Mouse (Mus musculus): Measurements from ENCODE around the gene Fkbp10. TPM values are rescaled to one million over a fixed set of nuclear protein-coding genes. Genes with fewer than 3 reads are reported as not detected.

Fkbp10 gene
- polyA plus RNA-seq, 2 experiments: 5.0 to 5.3 TPM

DNA sequence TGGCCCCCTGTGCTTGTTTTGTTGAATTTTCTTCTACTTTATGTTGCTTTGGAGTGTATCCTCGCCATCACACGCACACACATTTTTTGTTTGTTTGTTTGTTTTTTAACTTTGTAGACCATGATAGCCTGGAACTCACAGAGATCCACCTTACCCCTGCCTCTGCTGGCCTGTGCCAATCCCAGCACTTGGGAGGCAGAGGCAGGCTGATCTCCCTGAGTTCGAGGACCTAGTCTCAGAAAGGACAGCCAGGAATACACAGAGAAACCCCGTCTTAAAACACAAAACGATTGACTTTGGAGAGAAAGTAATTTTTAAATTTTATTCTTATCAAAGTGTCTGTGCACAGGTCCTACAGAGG, 57.4 kb downstream of the Fkbp10 start:
- TF ChIP-seq EP300 (IDR thresholded peaks at IDR 0.05; ENCODE audit: low read depth) (no peak), CTCF (IDR thresholded peaks at IDR 0.05; ENCODE audit: low read depth) (no peak)
- H3K4me1 ChIP-seq (replicated peaks; ENCODE audit: control insufficient read depth in 2 of 2, insufficient read depth in 2 of 2, low read length in 1 of 2): peaks cover 11 to 12% of the 10 kb centered on the region in 2 experiments
- peak overlapping the region; percentile 35 for H3K4me2 ChIP-seq (ENCODE audit: low read depth)
- DNase-seq (ENCODE audit: low read depth in 3 of 3, low spot score in 3 of 3): no peak
- no peaks in the 10 kb centered on the region for H3K9me3 ChIP-seq (ENCODE audit: control insufficient read depth, low read length)
- no peaks in the 10 kb centered on the region for H3K27me3 ChIP-seq (ENCODE audit: control insufficient read depth, insufficient read depth, low read length)
- peak overlapping the region in 1 of 2 experiments; percentile 91; a peak in 2 of 4 replicates for H3K4me3 ChIP-seq (ENCODE audit: insufficient read depth in 1 of 2, low read depth in 2 of 2, low read length in 2 of 2)
- H3K27ac ChIP-seq: no peak overlapping the region
- H3K36me3 ChIP-seq (replicated peaks; ENCODE audit: control insufficient read depth, insufficient read depth, low read depth): peaks cover 2% of the 10 kb centered on the region; the same call in 1 of the 2 replicates
- WGBS (ENCODE audit: insufficient replicate concordance): 21% methylated on average over 5 of the region's 5 CpGs
- no peak overlapping the region; the same call in 1 of the 2 replicates for H3K9ac ChIP-seq (replicated peaks)
- ATAC-seq (ENCODE audit: insufficient read depth): peak; percentile 56

Small RNA genes within 50 kb of the gene (microRNA-seq; reads per million reads assigned to microRNA genes)
- gene Gm27374: not detected

Other genes starting within 250 kb of the Fkbp10 start
- not detected in 2 replicates for gene Krt9, start 222.5 kb upstream of the Fkbp10 start, polyA plus RNA-seq (2012; rRNA removed)
- not detected in 2 replicates for gene Krt9, start 222.5 kb upstream of the Fkbp10 start, polyA plus RNA-seq (2014; fragmentation: Nextera tagmentation; extraction: Ambion mirVana)
- gene Krt14, start 208.1 kb upstream of the Fkbp10 start, polyA plus RNA-seq (2012; rRNA removed): 0.40 and 0.42 TPM in 2 replicates
- gene Krt14, start 208.1 kb upstream of the Fkbp10 start, polyA plus RNA-seq (2014; fragmentation: Nextera tagmentation; extraction: Ambion mirVana): 0.13 and 0.25 TPM in 2 replicates
- not detected in 2 replicates for gene Krt16, start 166.8 kb upstream of the Fkbp10 start, polyA plus RNA-seq (2012; rRNA removed)
- gene Krt16, start 166.8 kb upstream of the Fkbp10 start, polyA plus RNA-seq (2014; fragmentation: Nextera tagmentation; extraction: Ambion mirVana): not detected in 2 replicates
- gene Krt17, start 154.7 kb upstream of the Fkbp10 start, polyA plus RNA-seq (2012; rRNA removed): 0.11 and 0.15 TPM in 2 replicates
- 0.18 and 0.20 TPM in 2 replicates for gene Krt17, start 154.7 kb upstream of the Fkbp10 start, polyA plus RNA-seq (2014; fragmentation: Nextera tagmentation; extraction: Ambion mirVana)
- not detected in 2 replicates for gene Krt42, start 145.8 kb upstream of the Fkbp10 start, polyA plus RNA-seq (2012; rRNA removed)
- not detected in 2 replicates for gene Krt42, start 145.8 kb upstream of the Fkbp10 start, polyA plus RNA-seq (2014; fragmentation: Nextera tagmentation; extraction: Ambion mirVana)
- 96.0 and 191 TPM in 2 replicates for gene Eif1, start 95.8 kb upstream of the Fkbp10 start, polyA plus RNA-seq (2012; rRNA removed)
- 1,798 and 1,809 TPM in 2 replicates for gene Eif1, start 95.8 kb upstream of the Fkbp10 start, polyA plus RNA-seq (2014; fragmentation: Nextera tagmentation; extraction: Ambion mirVana)
- not detected in 2 replicates for gene Gast, start 81.3 kb upstream of the Fkbp10 start, polyA plus RNA-seq (2012; rRNA removed)
- gene Gast, start 81.3 kb upstream of the Fkbp10 start, polyA plus RNA-seq (2014; fragmentation: Nextera tagmentation; extraction: Ambion mirVana): not detected in 2 replicates
- gene Hap1, start 59.6 kb upstream of the Fkbp10 start, polyA plus RNA-seq (2012; rRNA removed): 0.23 and 0.51 TPM in 2 replicates
- 0.06 and 0.38 TPM in 2 replicates for gene Hap1, start 59.6 kb upstream of the Fkbp10 start, polyA plus RNA-seq (2014; fragmentation: Nextera tagmentation; extraction: Ambion mirVana)
- 8.5 and 10.5 TPM in 2 replicates for gene Jup, start 17.9 kb upstream of the Fkbp10 start, polyA plus RNA-seq (2012; rRNA removed)
- 8.6 and 9.6 TPM in 2 replicates for gene Jup, start 17.9 kb upstream of the Fkbp10 start, polyA plus RNA-seq (2014; fragmentation: Nextera tagmentation; extraction: Ambion mirVana)
- gene P3h4, start 861 bp upstream of the Fkbp10 start, polyA plus RNA-seq (2012; rRNA removed): 2.5 and 2.8 TPM in 2 replicates
- gene P3h4, start 861 bp upstream of the Fkbp10 start, polyA plus RNA-seq (2014; fragmentation: Nextera tagmentation; extraction: Ambion mirVana): 2.8 and 3.9 TPM in 2 replicates
- 10.2 and 13.0 TPM in 2 replicates for gene Nt5c3b, start 26.1 kb downstream of the Fkbp10 start, polyA plus RNA-seq (2012; rRNA removed)
- 15.5 and 16.3 TPM in 2 replicates for gene Nt5c3b, start 26.1 kb downstream of the Fkbp10 start, polyA plus RNA-seq (2014; fragmentation: Nextera tagmentation; extraction: Ambion mirVana)
- gene Klhl10, start 26.2 kb downstream of the Fkbp10 start, polyA plus RNA-seq (2012; rRNA removed): 0.08 and 0.16 TPM in 2 replicates
- gene Klhl10, start 26.2 kb downstream of the Fkbp10 start, polyA plus RNA-seq (2014; fragmentation: Nextera tagmentation; extraction: Ambion mirVana): 0.11 and 0.15 TPM in 2 replicates
- 0.90 and 1.2 TPM in 2 replicates for gene Klhl11, start 57.0 kb downstream of the Fkbp10 start, polyA plus RNA-seq (2012; rRNA removed)
- 1.8 and 2.2 TPM in 2 replicates for gene Klhl11, start 57.0 kb downstream of the Fkbp10 start, polyA plus RNA-seq (2014; fragmentation: Nextera tagmentation; extraction: Ambion mirVana)
- 35.5 and 45.9 TPM in 2 replicates for gene Acly, start 112.3 kb downstream of the Fkbp10 start, polyA plus RNA-seq (2012; rRNA removed)
- gene Acly, start 112.3 kb downstream of the Fkbp10 start, polyA plus RNA-seq (2014; fragmentation: Nextera tagmentation; extraction: Ambion mirVana): 68.2 and 76.7 TPM in 2 replicates
- 0.01 and 0.03 TPM in 2 replicates for gene Ttc25, start 129.9 kb downstream of the Fkbp10 start, polyA plus RNA-seq (2012; rRNA removed)
- gene Ttc25, start 129.9 kb downstream of the Fkbp10 start, polyA plus RNA-seq (2014; fragmentation: Nextera tagmentation; extraction: Ambion mirVana): 0.13 and 0.19 TPM in 2 replicates
- 5.2 and 6.3 TPM in 2 replicates for gene Cnp, start 159.2 kb downstream of the Fkbp10 start, polyA plus RNA-seq (2012; rRNA removed)
- gene Cnp, start 159.2 kb downstream of the Fkbp10 start, polyA plus RNA-seq (2014; fragmentation: Nextera tagmentation; extraction: Ambion mirVana): 10.0 and 12.0 TPM in 2 replicates
- 15.0 and 15.5 TPM in 2 replicates for gene Nkiras2, start 203.5 kb downstream of the Fkbp10 start, polyA plus RNA-seq (2012; rRNA removed)
- 16.8 and 17.0 TPM in 2 replicates for gene Nkiras2, start 203.5 kb downstream of the Fkbp10 start, polyA plus RNA-seq (2014; fragmentation: Nextera tagmentation; extraction: Ambion mirVana)
- gene Dnajc7, start 204.5 kb downstream of the Fkbp10 start, polyA plus RNA-seq (2012; rRNA removed): 40.6 and 61.7 TPM in 2 replicates
- gene Dnajc7, start 204.5 kb downstream of the Fkbp10 start, polyA plus RNA-seq (2014; fragmentation: Nextera tagmentation; extraction: Ambion mirVana): 13.4 and 15.1 TPM in 2 replicates

Measured in liver, embryonic 14.5 days (tissue).